Mouse (Mus musculus) cerebellum, adult 11 months (tissue): ENCODE data around the gene Inka1.
"Not testable (repeated sequence)": the region's sequence is repeated elsewhere in the genome, so short reads cannot be mapped to it uniquely, and the experiment has no call there.

Source experiments
- DNase-seq: peaks from one replicate; pipeline ENCODE4 v3.0.0; 2022

Inka1 gene

GRCm38 (mm10) chr9:107985131-107986119 is at the start of gene Inka1:
TSS of gene Inka1 (minus strand) at chr9:107985879.
- peak; percentile 50 for DNase-seq

GRCm38 (mm10) chr9:108032126-108032525 is 46.4 kb upstream of the Inka1 start:
- DNase-seq: no peak

GRCm38 (mm10) chr9:108027867-108028266 is 42.2 kb upstream of the Inka1 start:
- no peak for DNase-seq

- DNase-seq: no peak
Measured at GRCm38 (mm10) chr9:108026584-108026983, 40.9 kb upstream of the Inka1 start.

- no peak for DNase-seq
Measured at GRCm38 (mm10) chr9:108023216-108023615, 37.5 kb upstream of the Inka1 start.

- no peak for DNase-seq
Measured at GRCm38 (mm10) chr9:108020741-108021140, 35.1 kb upstream of the Inka1 start.

- DNase-seq: no peak
Measured at GRCm38 (mm10) chr9:108017127-108017526, 31.4 kb upstream of the Inka1 start.

- not testable (repeated sequence) for DNase-seq
Measured at GRCm38 (mm10) chr9:108013577-108013976, 27.9 kb upstream of the Inka1 start.

GRCm38 (mm10) chr9:108010385-108010784 is 24.7 kb upstream of the Inka1 start:
- DNase-seq: no peak

GRCm38 (mm10) chr9:108008041-108008440 is 22.4 kb upstream of the Inka1 start:
- DNase-seq: no peak

- DNase-seq: no peak
Measured at GRCm38 (mm10) chr9:108003531-108003890, 17.8 kb upstream of the Inka1 start.

GRCm38 (mm10) chr9:108002778-108003530 is 17.3 kb upstream of the Inka1 start:
- DNase-seq: no peak

- DNase-seq: peak; percentile 100
Measured at GRCm38 (mm10) chr9:108001922-108002770, 16.5 kb upstream of the Inka1 start, which contains the start of gene Ip6k1. TSS of gene Ip6k1 (plus strand) at chr9:108002501.

GRCm38 (mm10) chr9:107996049-107996448 is 10.4 kb upstream of the Inka1 start, which contains the start of gene Gm20662:
TSS of gene Gm20662 (plus strand) at chr9:107996349.
- no peak for DNase-seq

- DNase-seq: no peak
Measured at GRCm38 (mm10) chr9:107995513-107995912, 9.8 kb upstream of the Inka1 start.

- DNase-seq: no peak
Measured at GRCm38 (mm10) chr9:107994464-107994863, 8.8 kb upstream of the Inka1 start.

GRCm38 (mm10) chr9:107993013-107993412 is 7.3 kb upstream of the Inka1 start:
- no peak for DNase-seq

- no peak for DNase-seq
Measured at GRCm38 (mm10) chr9:107992197-107992596, 6.5 kb upstream of the Inka1 start, which contains the start of gene Cdhr4. TSS of gene Cdhr4 (plus strand) at chr9:107992497.

- no peak for DNase-seq
Measured at GRCm38 (mm10) chr9:107987950-107988349, 2.3 kb upstream of the Inka1 start.

- DNase-seq: peak; percentile 73
Measured at GRCm38 (mm10) chr9:107986376-107986775, 697 bp upstream of the Inka1 start.

- no peak for DNase-seq
Measured at GRCm38 (mm10) chr9:107984754-107985055, 974 bp downstream of the Inka1 start.

GRCm38 (mm10) chr9:107984052-107984753 is 1.5 kb downstream of the Inka1 start:
- no peak for DNase-seq
